Mouse (Mus musculus) CD8-positive naive resting alpha-beta T cell, adult 2 months (primary cell): ENCODE results near the gene Ap5z1.

ENCODE experiments used
- DNase-seq, 2 experiments: peaks; one replicate each; pipeline ENCODE4 v3.0.0; 2022; ENCODE audit warnings: low read depth in 2 of 2, low spot score in 2 of 2

Ap5z1 gene

GRCm38 (mm10) chr5:142512112-142512511, 48.4 kb downstream of the Ap5z1 start:
- no peak for DNase-seq

- DNase-seq, result no peak
These were observed 55.2 kb downstream of the Ap5z1 start for GRCm38 (mm10) chr5:142518973-142519372.

GRCm38 (mm10) chr5:142520360-142520759, 56.6 kb downstream of the Ap5z1 start:
- DNase-seq, result no peak

- no peak for DNase-seq
These were observed 57.6 kb downstream of the Ap5z1 start for GRCm38 (mm10) chr5:142521195-142521866.

- DNase-seq, result no peak
These were observed 61.1 kb downstream of the Ap5z1 start for GRCm38 (mm10) chr5:142524711-142525464.
